Mouse (Mus musculus) midbrain, embryonic 12.5 days (tissue): ENCODE results near the gene Egfr. TPM values are rescaled to one million over a fixed set of nuclear protein-coding genes. Genes with fewer than 3 reads are reported as not detected.

Experiments
- ATAC-seq: fragments of 200-750 bp; cut with Nextera tagmentation; 2 replicates; pipeline ENCODE4 v1.8.0; 2017; ENCODE audit warnings: low read depth, moderate TSS enrichment, moderate library complexity; ENCODE audit not compliant: low FRiP score
- H3K27ac ChIP-seq: fragments of 300-500 bp; sonication (generic); replicated peaks from 2 replicates; pipeline ENCODE4 v1.5.1; 2016; ENCODE audit warnings: mild to moderate bottlenecking
- H3K27me3 ChIP-seq: fragments of 300-500 bp; sonication (generic); 2 replicates; pipeline ENCODE4 v1.6.1; 2016; ENCODE audit warnings: mild to moderate bottlenecking
- H3K36me3 ChIP-seq: fragments of 300-500 bp; sonication (generic); 2 replicates; pipeline ENCODE4 v1.6.1; 2016
- H3K4me1 ChIP-seq: fragments of 300-500 bp; sonication (generic); 2 replicates; pipeline ENCODE4 v1.6.1; 2016
- H3K4me2 ChIP-seq: fragments of 300-500 bp; sonication (generic); replicated peaks from 2 replicates; pipeline ENCODE4 v1.6.1; 2016; ENCODE audit warnings: mild to moderate bottlenecking, moderate library complexity
- H3K4me3 ChIP-seq: fragments of 300-500 bp; sonication (generic); 2 replicates; pipeline ENCODE4 v1.5.1; 2016; ENCODE audit warnings: mild to moderate bottlenecking
- H3K9ac ChIP-seq: fragments of 300-500 bp; sonication (generic); replicated peaks from 2 replicates; pipeline ENCODE4 v1.6.1; 2016; ENCODE audit warnings: mild to moderate bottlenecking, moderate library complexity
- H3K9me3 ChIP-seq: fragments of 300-500 bp; sonication (generic); 2 replicates; pipeline ENCODE4 v1.6.1; 2016; ENCODE audit warnings: mild to moderate bottlenecking
- WGBS: fragments of 180-500 bp; shearing (Covaris S2); methylation state at CpG from one replicate; pipeline ENCODE4 v1.1.7; 2016; 5-methylcytosine and 5-hydroxymethylcytosine counted together
- polyA plus RNA-seq: library from polyadenylated mRNA; unstranded; fragments of >200 nt; fragmentation: Nextera tagmentation; extraction: Ambion mirVana; gene quantifications from 2 replicates; pipeline ENCODE4 v1.2.1, GENCODE M21; 2016

The Egfr gene
- polyA plus RNA-seq, 1 experiment from 2014 or later = 5.8 TPM

DNA sequence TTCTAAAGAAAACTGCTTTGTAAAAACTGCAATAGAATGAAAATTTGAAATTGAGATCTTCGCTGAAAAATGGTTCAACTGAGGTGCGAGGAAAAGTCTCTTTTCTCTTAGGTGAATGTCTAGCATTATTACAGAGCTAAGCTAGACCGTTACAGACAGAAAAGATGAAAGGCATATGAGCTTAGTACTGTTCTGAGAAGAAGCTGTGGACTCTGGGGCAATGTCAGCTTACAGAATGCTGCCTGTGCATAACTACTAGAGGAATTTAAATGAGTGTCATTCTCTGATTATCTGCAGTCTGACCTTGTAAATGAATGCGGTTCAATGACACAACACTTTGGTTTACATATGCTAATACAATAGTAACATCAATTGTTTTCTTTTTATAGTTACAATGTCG lies 163.8 kb downstream of the Egfr start:
- Histone ChIP-seq H3K4me3 (no peak overlapping the region), H3K9ac (no peak overlapping the region), H3K4me2 (no peak overlapping the region), H3K36me3 (no peaks in the 10 kb centered on the region), H3K27me3 (no peaks in the 10 kb centered on the region), H3K4me1 (peaks cover 3% of the 10 kb centered on the region; the same call in 1 of the 2 replicates), H3K27ac (no peak overlapping the region), H3K9me3 (no peaks in the 10 kb centered on the region)
- WGBS = 64% methylated on average over 5 of the region's 5 CpGs
- ATAC-seq = no peak

DNA sequence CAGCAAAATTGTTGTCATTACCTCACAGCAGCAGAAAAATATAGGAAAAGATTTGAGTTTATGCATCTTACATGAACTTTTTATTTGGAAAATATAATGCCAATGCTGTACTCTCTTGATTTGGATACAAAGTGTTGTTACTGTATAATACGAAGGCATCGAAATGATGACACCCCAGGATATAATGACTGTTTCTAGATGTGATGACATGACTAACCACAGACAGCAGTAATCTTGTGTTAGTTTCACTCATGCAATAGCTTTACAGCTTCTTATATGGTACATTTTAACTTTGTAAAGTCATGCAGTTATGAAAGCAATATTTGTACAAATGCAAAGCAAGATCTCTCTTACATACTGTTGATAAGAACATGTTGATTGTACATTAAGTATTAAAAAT lies 165.5 kb downstream of the Egfr start:
- Histone ChIP-seq H3K4me2 (no peak overlapping the region), H3K36me3 (no peaks in the 10 kb centered on the region), H3K4me3 (no peak overlapping the region), H3K9ac (no peak overlapping the region), H3K27ac (no peak overlapping the region), H3K27me3 (no peaks in the 10 kb centered on the region), H3K4me1 (peaks cover 3% of the 10 kb centered on the region; the same call in 1 of the 2 replicates), H3K9me3 (no peaks in the 10 kb centered on the region)
- ATAC-seq = no peak
- WGBS = 98% methylated on average over 2 of the region's 2 CpGs

DNA sequence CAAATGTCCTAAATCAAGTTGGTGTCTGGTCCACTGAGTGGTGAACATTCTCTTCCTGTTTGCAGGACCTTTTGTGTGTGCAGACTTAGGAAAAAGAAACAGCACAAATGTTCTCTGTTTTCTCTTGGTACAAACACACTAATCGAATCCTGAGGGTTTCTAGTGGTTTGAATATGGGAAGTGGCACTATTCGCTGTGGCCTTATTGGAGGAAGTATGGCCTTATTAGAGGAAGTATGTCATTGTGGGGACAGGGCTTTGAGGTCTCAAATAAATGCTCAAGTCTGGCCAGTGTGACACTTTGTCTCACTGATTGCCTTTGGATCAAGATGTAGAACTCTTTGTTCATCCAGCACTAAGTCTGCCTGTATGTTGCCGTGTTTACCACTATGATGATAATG lies 180.2 kb downstream of the Egfr start:
- no peak overlapping the region for H3K9ac ChIP-seq
- H3K36me3 ChIP-seq = no peaks in the 10 kb centered on the region
- ATAC-seq = no peak
- no peaks in the 10 kb centered on the region for H3K4me1 ChIP-seq
- H3K9me3 ChIP-seq = no peaks in the 10 kb centered on the region
- H3K4me2 ChIP-seq = no peak overlapping the region
- H3K27me3 ChIP-seq = no peaks in the 10 kb centered on the region
- no peak overlapping the region for H3K27ac ChIP-seq
- H3K4me3 ChIP-seq = no peak overlapping the region
- 92% methylated on average over 3 of the region's 3 CpGs for WGBS

DNA sequence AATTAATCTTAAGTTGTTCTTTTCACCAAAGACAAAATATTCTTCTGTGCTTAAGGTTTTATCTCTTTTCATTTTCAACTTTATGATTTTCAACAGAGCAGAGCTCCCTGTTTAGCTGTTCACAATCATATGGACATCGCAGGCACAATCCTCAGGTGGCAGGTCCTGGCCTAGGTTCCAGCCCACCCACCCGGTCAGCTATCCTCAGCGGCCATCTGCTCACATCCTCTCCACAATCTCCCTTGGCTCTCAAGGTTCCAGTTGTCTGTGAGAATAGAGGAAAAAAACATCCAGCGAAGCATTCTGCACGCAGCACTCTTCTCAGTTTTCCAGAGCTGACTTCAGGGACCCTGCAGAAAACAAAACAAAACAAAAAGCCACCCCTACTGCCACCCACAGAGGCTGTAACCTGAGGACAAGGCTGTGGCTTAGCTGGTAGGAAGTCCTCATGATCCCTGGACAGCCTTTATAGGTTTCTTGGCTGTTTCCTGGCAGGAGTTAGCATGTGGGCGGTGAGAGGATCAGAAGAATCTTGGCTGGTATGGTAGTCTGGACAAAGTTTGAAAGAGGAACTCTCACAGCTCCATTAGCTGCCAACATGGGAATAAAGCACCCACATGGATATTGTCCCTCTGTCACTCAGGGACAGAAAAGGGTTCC lies 183.7 kb downstream of the Egfr start:
- Histone ChIP-seq H3K4me3 (no peak overlapping the region), H3K4me2 (no peak overlapping the region), H3K9ac (no peak overlapping the region), H3K36me3 (no peaks in the 10 kb centered on the region), H3K27ac (no peak overlapping the region), H3K9me3 (no peaks in the 10 kb centered on the region), H3K4me1 (no peaks in the 10 kb centered on the region), H3K27me3 (no peaks in the 10 kb centered on the region)
- WGBS = 76% methylated on average over 6 of the region's 6 CpGs
- no peak for ATAC-seq

DNA sequence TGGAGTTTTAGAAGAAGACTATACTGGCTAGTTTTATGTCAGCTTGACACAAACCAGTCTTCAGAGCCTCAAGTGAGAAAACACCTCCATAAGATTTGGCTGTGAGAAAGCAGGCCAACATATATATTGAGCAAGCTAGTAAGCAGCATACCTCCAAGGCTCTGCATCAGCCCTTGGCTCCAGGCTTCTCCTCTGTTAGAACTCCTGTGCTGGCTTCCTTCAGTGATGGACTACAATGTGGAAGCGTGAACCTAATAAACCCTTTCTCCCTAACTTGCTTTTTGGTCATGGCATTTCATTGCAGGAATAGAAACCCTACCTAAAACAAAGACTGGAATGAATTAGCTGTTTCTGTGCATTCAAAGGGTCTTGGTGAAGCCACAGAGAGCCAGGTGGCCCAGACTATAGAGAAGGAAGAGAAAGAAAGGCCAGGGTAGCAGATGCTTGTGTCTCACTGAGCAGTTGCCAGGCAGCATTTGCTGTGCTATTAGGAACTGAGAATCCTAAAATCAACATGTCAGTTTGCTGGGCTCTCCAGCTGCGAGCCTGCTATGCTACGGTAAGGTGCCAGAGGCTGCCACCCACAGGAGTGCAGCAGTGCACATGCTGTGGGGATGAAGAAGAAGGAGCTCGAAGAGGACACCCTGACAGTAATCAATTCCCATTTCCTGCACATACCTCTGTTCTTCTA lies 189.2 kb downstream of the Egfr start:
- Histone ChIP-seq H3K4me2 (no peak overlapping the region), H3K36me3 (no peaks in the 10 kb centered on the region), H3K9ac (no peak overlapping the region), H3K4me3 (no peak overlapping the region), H3K4me1 (0 out of 2 replicates have a peak, but pooled peaks cover 4% of the 10 kb centered on the region), H3K9me3 (no peaks in the 10 kb centered on the region), H3K27ac (no peak overlapping the region; the same call in 1 of the 2 replicates), H3K27me3 (no peaks in the 10 kb centered on the region)
- ATAC-seq = peak; percentile 52; the same call in 1 of the 2 replicates
- WGBS = 36% methylated on average over 4 of the region's 4 CpGs

DNA sequence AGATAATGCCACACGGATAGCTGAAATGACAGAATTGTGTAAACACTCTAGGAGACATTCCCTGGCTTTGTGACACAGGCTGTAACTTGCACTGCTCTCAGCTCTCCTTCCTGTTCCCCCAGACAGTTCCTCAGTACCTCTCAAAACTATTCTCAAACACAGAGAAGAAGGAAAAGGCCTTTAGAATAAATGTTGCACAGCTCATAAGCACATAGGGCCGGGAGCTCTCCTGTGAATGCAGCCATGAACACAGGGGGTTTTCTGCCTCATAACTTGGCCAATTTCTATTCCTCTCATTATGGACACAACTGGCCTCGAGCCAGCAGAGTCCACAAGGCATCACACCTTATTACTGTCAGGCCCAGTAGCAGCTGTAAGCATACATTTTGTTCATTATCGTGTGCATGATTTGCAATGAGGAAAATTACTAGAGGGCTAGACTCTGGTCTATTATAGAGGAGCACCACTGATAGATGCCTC lies 190.0 kb downstream of the Egfr start:
- no peaks in the 10 kb centered on the region for H3K27me3 ChIP-seq
- 0 out of 2 replicates have a peak, but pooled peaks cover 4% of the 10 kb centered on the region for H3K4me1 ChIP-seq
- H3K9me3 ChIP-seq = no peaks in the 10 kb centered on the region
- H3K9ac ChIP-seq = no peak overlapping the region
- no peaks in the 10 kb centered on the region for H3K36me3 ChIP-seq
- no peak overlapping the region for H3K4me3 ChIP-seq
- peak; percentile 69 for ATAC-seq
- WGBS = 70% methylated on average over 4 of the region's 4 CpGs
- H3K27ac ChIP-seq = no peak overlapping the region
- no peak overlapping the region for H3K4me2 ChIP-seq

DNA sequence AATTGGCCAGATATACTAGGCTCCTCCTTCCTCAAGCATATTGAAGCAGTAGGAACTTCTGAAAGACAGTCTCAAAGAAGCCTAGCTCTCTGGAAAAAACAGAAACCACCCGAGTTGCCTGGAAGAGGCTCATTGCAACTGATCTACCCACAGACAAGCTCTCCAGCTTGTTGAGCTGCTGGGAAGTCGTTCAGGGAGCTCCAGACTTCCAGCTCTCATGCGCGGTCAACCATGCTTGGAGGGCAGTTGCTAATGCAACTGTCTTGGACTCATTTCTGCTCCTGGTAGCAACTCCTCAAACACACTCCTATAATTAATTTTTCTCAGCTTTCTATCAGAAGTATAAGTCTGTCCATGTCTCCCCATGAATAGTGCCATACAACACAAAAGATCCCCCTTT lies 191.0 kb downstream of the Egfr start:
- Histone ChIP-seq H3K27ac (no peak overlapping the region), H3K4me1 (0 out of 2 replicates have a peak, but pooled peaks cover 4% of the 10 kb centered on the region), H3K27me3 (no peaks in the 10 kb centered on the region), H3K4me3 (no peak overlapping the region), H3K36me3 (no peaks in the 10 kb centered on the region), H3K9me3 (no peaks in the 10 kb centered on the region), H3K9ac (no peak overlapping the region), H3K4me2 (no peak overlapping the region)
- no peak for ATAC-seq
- 91% methylated on average over 4 of the region's 4 CpGs for WGBS

DNA sequence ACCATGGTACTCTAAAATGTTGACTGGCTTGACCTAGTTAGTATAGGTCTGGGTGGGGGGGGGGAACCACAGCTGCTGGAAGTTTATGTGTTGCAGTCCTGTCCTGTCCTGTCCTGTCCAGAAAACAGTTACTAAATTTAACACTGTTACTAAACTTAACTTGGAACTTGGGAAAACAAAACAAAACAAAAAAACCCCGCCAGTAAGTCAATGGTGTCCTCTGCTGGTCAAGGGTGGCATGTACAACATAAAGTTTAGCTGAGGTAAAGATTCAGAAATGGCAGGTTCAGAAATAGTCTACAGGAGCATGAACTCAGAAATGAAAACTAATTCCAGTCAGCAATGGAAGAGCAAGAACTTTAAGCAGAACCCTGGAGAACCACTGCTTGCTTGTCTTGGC lies 196.8 kb downstream of the Egfr start:
- H3K27ac ChIP-seq = no peak overlapping the region
- H3K4me1 ChIP-seq = peaks cover 13% of the 10 kb centered on the region; the same call in 1 of the 2 replicates
- no peaks in the 10 kb centered on the region for H3K36me3 ChIP-seq
- H3K4me3 ChIP-seq = no peak overlapping the region
- no peak for ATAC-seq
- no peaks in the 10 kb centered on the region for H3K9me3 ChIP-seq
- WGBS = 19% methylated on average over 1 of the region's 1 CpGs
- H3K4me2 ChIP-seq = no peak overlapping the region
- no peaks in the 10 kb centered on the region for H3K27me3 ChIP-seq
- no peak overlapping the region for H3K9ac ChIP-seq

DNA sequence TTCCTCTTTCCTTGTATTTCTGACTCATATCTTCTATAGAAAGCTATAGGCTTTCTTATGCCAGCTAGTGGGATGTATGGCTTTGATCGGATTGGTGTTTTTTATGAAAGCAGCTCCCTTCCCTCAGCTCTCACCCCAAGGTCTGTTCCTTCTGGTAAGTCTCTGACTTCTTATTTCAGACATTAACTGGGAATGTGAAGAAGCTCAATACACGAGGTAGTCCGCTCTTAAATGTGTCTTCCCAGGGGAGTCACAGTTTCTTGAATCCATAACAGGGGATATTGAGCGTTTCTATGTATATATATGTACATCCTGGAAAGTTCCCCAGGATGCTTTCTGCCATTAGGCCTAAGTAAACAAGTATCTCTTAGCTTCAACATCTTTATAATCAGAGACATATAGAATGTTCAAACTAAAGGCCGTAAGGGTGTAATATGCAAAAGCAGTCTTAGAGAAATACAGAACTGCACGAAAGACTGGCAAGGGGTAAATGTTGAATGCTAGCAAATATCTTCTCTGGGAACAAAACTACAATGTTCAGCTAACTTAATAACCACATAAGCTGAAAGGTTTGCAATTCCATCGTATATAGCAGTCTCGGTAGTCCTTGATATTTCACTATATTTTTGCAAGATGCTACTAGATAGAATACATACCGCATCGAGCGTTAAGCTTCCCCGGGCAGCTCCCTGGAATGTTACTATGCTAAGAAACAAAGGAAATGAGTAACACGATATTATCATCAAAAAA lies 198.4 kb downstream of the Egfr start:
- peak overlapping the region; percentile 69 for H3K4me3 ChIP-seq
- no peaks in the 10 kb centered on the region for H3K9me3 ChIP-seq
- peak overlapping the region; percentile 91 for H3K4me2 ChIP-seq
- no peak for ATAC-seq
- WGBS = 56% methylated on average over 13 of the region's 13 CpGs
- no peak overlapping the region for H3K9ac ChIP-seq
- H3K27ac ChIP-seq = no peak overlapping the region
- H3K36me3 ChIP-seq = no peaks in the 10 kb centered on the region
- peaks cover 13% of the 10 kb centered on the region; the same call in 1 of the 2 replicates for H3K4me1 ChIP-seq
- no peaks in the 10 kb centered on the region for H3K27me3 ChIP-seq

DNA sequence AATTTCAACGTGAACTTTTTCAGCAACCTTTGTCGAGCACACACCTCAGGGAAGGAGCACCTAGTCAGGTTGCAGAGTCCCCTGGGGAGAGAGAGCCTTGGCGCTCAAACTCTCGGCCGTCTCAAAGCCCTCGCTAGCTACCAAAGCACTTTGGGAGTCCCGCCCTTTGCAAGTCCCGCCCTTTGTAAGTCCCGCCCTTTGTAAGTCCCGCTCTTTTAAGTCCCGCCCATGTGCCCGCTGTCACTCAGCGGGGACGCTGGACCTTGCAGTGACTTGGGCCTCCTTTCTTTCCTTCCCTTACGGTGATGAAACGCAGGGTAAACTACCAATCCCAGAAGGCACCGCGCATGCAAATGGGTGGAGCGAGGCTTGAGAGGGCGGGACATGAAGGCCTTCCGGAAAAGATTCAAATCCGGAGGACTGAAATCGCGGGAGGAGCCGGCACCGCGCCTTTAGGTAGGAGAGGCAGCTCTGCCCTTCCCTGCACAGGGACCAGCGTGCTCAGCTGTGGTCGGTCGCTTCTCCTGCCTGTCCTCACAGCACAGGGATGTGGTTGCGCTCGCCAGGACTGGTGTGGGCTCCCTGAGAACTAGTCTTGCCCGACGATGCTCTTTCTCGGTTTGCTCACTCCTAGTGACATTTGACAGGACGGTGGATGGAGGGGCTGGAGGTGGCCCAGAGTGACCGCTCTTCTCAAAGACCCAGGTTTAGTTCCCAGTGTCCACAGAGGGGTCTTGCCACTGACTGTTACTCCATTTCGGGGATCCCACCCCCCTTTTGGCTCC lies 199.2 kb downstream of the Egfr start, which contains the start of gene Fbxo48:
Gene Fbxo48, plus strand, starts transcription at position 400 of the 785 bp plus-strand sequence.
- under 1% methylated on average over 38 of the region's 38 CpGs for WGBS
- H3K27me3 ChIP-seq = no peaks in the 10 kb centered on the region
- ATAC-seq = peak; percentile 100
- H3K4me3 ChIP-seq = peak within 1 kb of the TSS; percentile 69
- H3K9ac ChIP-seq = peak within 1 kb of the TSS; percentile 67
- H3K36me3 ChIP-seq = no peaks in the 10 kb centered on the region
- 0 out of 2 replicates have a peak within 1 kb of the TSS, but pooled peaks have one; percentile 36 for H3K27ac ChIP-seq
- H3K4me1 ChIP-seq = peaks cover 13% of the 10 kb centered on the region; the same call in 1 of the 2 replicates
- no peaks in the 10 kb centered on the region for H3K9me3 ChIP-seq
- peak within 1 kb of the TSS; percentile 91 for H3K4me2 ChIP-seq

DNA sequence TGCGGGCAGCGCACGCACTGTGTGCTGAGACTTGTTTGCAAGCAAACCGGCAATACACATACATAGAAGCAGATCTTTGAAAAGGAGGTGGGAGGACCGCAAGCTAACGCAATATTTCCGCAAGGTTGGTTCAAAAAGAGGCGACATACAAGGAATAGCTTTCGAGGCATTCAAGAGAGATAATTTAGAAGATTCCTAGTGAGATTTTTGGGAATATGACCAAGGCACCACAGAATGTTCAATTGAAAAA lies 199.7 kb downstream of the Egfr start:
- 9% methylated on average over 9 of the region's 9 CpGs for WGBS

More for the DNA sequence above, 199.7 kb downstream of the Egfr start:
- peak overlapping the region; percentile 91 for H3K4me2 ChIP-seq
- H3K9ac ChIP-seq = peak overlapping the region; percentile 67
- 0 out of 2 replicates have a peak overlapping the region, but pooled peaks have one; percentile 36 for H3K27ac ChIP-seq
- peaks cover 13% of the 10 kb centered on the region; the same call in 1 of the 2 replicates for H3K4me1 ChIP-seq
- no peak for ATAC-seq
- no peaks in the 10 kb centered on the region for H3K9me3 ChIP-seq
- no peaks in the 10 kb centered on the region for H3K27me3 ChIP-seq
- peak overlapping the region; percentile 69 for H3K4me3 ChIP-seq
- 0 out of 2 replicates have a peak, but pooled peaks cover 2% of the 10 kb centered on the region for H3K36me3 ChIP-seq
